Mouse (Mus musculus): ENCODE results near the gene Chrng. TPM values are rescaled to one million over a fixed set of nuclear protein-coding genes. Genes with fewer than 3 reads are reported as not detected.

Gene Chrng
- polyA plus RNA-seq, 1 experiment from 2014 or later, result 0.30 TPM

DNA sequence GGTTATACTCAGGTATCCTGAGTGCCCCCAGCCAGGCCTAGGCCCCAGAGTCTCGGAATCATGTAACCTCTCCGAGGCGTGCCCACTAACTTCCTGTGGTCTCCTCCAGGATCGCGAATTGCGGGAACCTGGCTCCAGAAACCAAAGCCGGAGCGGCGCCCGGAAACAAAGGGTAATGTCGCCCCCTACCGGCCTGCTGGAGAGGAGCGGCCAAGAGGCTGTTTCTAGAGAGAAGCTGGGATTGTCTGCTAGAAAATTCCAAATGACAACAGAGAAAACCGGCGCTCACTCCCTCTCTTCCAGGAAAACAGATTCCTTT lies 17.5 kb upstream of the Chrng start:
- H3K27me3 ChIP-seq (ENCODE audit: control insufficient read depth, insufficient read depth, low read length), result peaks cover 50% of the 10 kb centered on the region
- H3K4me2 ChIP-seq (replicated peaks; ENCODE audit: low read depth, low read length), result peak overlapping the region; percentile 88
- ATAC-seq (ENCODE audit: low FRiP score, low TSS enrichment), result peak; percentile 36
- peak overlapping the region; percentile 50; the same call in 1 of the 2 replicates for H3K9ac ChIP-seq (ENCODE audit: low read depth, low read length)
- no peaks in the 10 kb centered on the region for H3K36me3 ChIP-seq (ENCODE audit: control insufficient read depth, insufficient read depth, low read length)
- H3K27ac ChIP-seq (ENCODE audit: low read depth, low read length), result no peak overlapping the region
- H3K4me3 ChIP-seq (ENCODE audit: low read length), result peak overlapping the region; percentile 51
- peaks cover 8% of the 10 kb centered on the region; the same call in 1 of the 2 replicates for H3K4me1 ChIP-seq (ENCODE audit: control insufficient read depth, insufficient read depth, low read length)
- under 1% methylated on average over 15 of the region's 15 CpGs for WGBS
- no peaks in the 10 kb centered on the region for H3K9me3 ChIP-seq (ENCODE audit: control insufficient read depth, low read length)

DNA sequence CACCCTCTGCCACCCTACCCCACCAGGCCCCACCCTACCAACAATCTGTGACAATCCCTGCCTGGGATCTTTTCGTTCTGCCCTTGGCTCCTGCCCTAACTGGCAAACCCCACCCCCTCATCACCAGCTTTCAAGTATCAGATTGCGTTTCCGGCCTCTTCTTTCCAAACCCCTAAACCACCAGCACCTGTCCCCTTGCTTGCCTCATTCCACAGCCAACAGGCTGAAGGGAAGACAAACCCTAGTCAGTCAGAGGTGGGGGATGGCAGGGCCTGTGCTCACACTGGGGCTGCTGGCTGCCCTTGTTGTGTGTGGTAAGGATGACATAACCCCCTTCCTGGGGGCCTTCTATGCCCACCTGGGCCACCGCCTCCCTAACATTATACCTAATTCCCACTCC lies 14.0 kb upstream of the Chrng start, which contains the start of gene Chrnd:
TSS of gene Chrnd (plus strand) at position 179 of the 400 bp plus-strand sequence.
- ATAC-seq (ENCODE audit: low FRiP score, low TSS enrichment), result peak; percentile 16; the same call in 1 of the 2 replicates
- H3K9ac ChIP-seq (ENCODE audit: low read depth, low read length), result no peak within 1 kb of the TSS
- no peak within 1 kb of the TSS for H3K4me3 ChIP-seq (ENCODE audit: low read length)
- no peaks in the 10 kb centered on the region for H3K36me3 ChIP-seq (ENCODE audit: control insufficient read depth, insufficient read depth, low read length)
- H3K27me3 ChIP-seq (ENCODE audit: control insufficient read depth, insufficient read depth, low read length), result peaks cover 22% of the 10 kb centered on the region
- H3K4me2 ChIP-seq (replicated peaks; ENCODE audit: low read depth, low read length), result no peak within 1 kb of the TSS
- 21% methylated on average over 4 of the region's 4 CpGs for WGBS
- no peak within 1 kb of the TSS for H3K27ac ChIP-seq (ENCODE audit: low read depth, low read length)
- no peaks in the 10 kb centered on the region for H3K9me3 ChIP-seq (ENCODE audit: control insufficient read depth, low read length)
- peaks cover 8% of the 10 kb centered on the region; the same call in 1 of the 2 replicates for H3K4me1 ChIP-seq (ENCODE audit: control insufficient read depth, insufficient read depth, low read length)

DNA sequence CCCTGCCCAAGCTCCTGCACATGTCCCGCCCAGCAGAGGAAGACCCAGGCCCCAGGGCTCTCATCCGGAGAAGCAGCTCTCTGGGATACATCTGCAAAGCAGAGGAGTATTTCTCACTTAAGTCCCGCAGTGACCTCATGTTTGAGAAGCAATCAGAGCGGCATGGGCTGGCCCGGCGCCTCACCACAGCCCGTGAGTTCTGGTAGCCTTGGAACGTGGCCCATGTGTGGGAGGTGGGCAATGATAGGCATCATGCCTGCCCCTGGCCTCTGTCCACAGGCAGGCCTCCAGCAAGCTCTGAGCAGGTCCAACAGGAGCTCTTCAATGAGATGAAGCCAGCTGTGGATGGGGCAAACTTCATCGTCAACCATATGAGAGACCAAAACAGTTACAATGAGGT lies 7.2 kb upstream of the Chrng start:
- Histone ChIP-seq H3K9ac (ENCODE audit: low read depth, low read length) (no peak overlapping the region), H3K9me3 (ENCODE audit: control insufficient read depth, low read length) (no peaks in the 10 kb centered on the region), H3K27me3 (ENCODE audit: control insufficient read depth, insufficient read depth, low read length) (no peaks in the 10 kb centered on the region; the same call in 1 of the 2 replicates), H3K27ac (ENCODE audit: low read depth, low read length) (no peak overlapping the region), H3K36me3 (ENCODE audit: control insufficient read depth, insufficient read depth, low read length) (no peaks in the 10 kb centered on the region), H3K4me3 (ENCODE audit: low read length) (no peak overlapping the region), H3K4me1 (ENCODE audit: control insufficient read depth, insufficient read depth, low read length) (0 out of 2 replicates have a peak, but pooled peaks cover 8% of the 10 kb centered on the region), H3K4me2 (replicated peaks; ENCODE audit: low read depth, low read length) (no peak overlapping the region)
- no peak for ATAC-seq (ENCODE audit: low FRiP score, low TSS enrichment)
- 84% methylated on average over 9 of the region's 9 CpGs for WGBS

DNA sequence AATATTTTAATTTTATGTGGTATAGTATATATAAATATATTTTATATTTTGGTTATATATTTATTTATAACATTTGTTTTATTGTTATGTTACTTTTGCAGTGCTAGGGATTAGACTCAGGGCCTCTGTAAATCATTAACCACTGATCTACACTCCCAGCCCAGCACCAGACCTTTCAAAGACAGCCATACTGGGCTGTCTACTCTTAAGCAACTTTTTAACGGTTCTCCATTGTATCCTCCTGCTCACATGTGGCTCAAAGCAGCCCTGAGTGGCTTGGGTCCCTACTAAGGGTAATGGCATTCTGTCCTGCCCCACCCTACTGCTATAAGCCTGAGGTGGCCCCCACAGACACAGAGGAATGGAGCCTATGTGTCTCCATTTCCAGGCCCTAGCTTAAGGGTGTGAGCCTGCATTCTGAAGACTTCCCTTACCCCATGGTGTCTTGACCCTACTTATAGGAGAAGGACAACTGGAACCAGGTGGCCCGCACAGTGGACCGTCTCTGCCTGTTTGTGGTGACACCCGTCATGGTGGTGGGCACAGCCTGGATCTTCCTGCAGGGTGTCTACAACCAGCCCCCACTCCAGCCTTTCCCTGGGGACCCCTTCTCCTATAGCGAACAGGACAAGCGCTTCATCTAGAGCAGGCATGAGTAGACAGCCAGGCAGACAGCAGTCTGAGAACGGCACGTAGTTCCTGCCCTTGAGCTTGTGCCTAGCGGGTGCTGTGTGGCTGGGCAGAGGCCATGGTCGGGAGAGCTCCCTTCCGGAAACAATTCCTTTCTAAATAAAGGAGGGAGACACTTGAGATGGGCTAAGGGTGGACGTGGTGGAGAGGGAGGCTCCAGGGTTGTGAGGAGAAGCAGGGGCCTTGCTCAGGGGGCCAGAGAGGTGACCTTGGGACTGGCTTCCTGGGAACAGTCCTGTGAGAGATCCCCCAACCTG lies 6.1 kb upstream of the Chrng start:
- Histone ChIP-seq H3K27ac (ENCODE audit: low read depth, low read length) (no peak overlapping the region), H3K27me3 (ENCODE audit: control insufficient read depth, insufficient read depth, low read length) (no peaks in the 10 kb centered on the region; the same call in 1 of the 2 replicates), H3K4me1 (ENCODE audit: control insufficient read depth, insufficient read depth, low read length) (0 out of 2 replicates have a peak, but pooled peaks cover 8% of the 10 kb centered on the region), H3K36me3 (ENCODE audit: control insufficient read depth, insufficient read depth, low read length) (no peaks in the 10 kb centered on the region), H3K4me3 (ENCODE audit: low read length) (no peak overlapping the region), H3K9ac (ENCODE audit: low read depth, low read length) (no peak overlapping the region), H3K9me3 (ENCODE audit: control insufficient read depth, low read length) (no peaks in the 10 kb centered on the region), H3K4me2 (replicated peaks; ENCODE audit: low read depth, low read length) (no peak overlapping the region)
- WGBS, result 54% methylated on average over 12 of the region's 12 CpGs
- no peak; the same call in 1 of the 2 replicates for ATAC-seq (ENCODE audit: low FRiP score, low TSS enrichment)

DNA sequence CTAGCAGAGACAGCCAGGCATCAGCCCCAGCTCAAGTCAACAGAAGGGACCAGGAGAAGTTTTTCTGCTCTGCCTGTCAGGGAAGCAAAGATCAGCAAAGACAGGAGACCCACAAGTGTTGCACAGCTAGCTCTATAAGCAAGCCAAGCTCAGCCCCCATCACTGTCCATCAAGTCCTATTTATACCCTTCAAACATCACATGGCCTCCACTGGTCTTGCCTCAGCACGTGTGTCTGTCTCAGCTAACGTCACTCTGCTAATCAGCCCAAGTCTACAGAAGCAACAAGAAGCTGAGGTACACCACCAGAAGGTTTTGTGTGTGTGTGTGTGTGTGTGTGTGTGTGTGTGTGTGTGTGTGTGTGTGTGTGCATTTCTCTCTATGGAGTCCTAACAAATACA lies 3.6 kb upstream of the Chrng start:
- no peak overlapping the region for H3K27ac ChIP-seq (ENCODE audit: low read depth, low read length)
- H3K4me3 ChIP-seq (ENCODE audit: low read length), result no peak overlapping the region
- no peak overlapping the region for H3K9ac ChIP-seq (ENCODE audit: low read depth, low read length)
- H3K27me3 ChIP-seq (ENCODE audit: control insufficient read depth, insufficient read depth, low read length), result no peaks in the 10 kb centered on the region; the same call in 1 of the 2 replicates
- H3K4me1 ChIP-seq (ENCODE audit: control insufficient read depth, insufficient read depth, low read length), result 0 out of 2 replicates have a peak, but pooled peaks cover 12% of the 10 kb centered on the region
- WGBS, result 61% methylated on average over 2 of the region's 2 CpGs
- no peak for ATAC-seq (ENCODE audit: low FRiP score, low TSS enrichment)
- H3K36me3 ChIP-seq (ENCODE audit: control insufficient read depth, insufficient read depth, low read length), result no peaks in the 10 kb centered on the region
- H3K9me3 ChIP-seq (ENCODE audit: control insufficient read depth, low read length), result no peaks in the 10 kb centered on the region
- H3K4me2 ChIP-seq (replicated peaks; ENCODE audit: low read depth, low read length), result no peak overlapping the region

DNA sequence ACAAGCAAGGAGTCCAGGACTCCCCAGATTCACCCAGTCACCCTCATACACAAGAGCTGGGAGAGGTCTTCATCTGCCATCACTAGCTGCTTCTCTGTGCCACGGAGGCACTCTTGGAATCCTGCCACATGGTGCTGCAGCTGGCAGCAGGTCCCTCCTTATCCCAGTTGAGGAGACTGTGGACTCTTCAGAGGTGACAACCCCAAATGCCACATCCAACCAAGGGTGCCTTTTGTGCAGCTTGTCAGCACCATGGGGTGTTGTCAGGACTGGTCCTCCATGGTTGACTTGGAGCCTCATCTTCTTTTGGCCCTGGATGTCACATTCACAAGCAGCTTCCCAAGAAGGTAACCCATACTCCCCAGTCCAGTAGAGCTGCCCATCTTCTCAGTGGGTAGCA lies 2.6 kb upstream of the Chrng start:
- ATAC-seq (ENCODE audit: low FRiP score, low TSS enrichment), result no peak
- Histone ChIP-seq H3K4me1 (ENCODE audit: control insufficient read depth, insufficient read depth, low read length) (0 out of 2 replicates have a peak, but pooled peaks cover 14% of the 10 kb centered on the region), H3K9ac (ENCODE audit: low read depth, low read length) (no peak overlapping the region), H3K36me3 (ENCODE audit: control insufficient read depth, insufficient read depth, low read length) (no peaks in the 10 kb centered on the region), H3K4me3 (ENCODE audit: low read length) (no peak overlapping the region), H3K4me2 (replicated peaks; ENCODE audit: low read depth, low read length) (no peak overlapping the region), H3K9me3 (ENCODE audit: control insufficient read depth, low read length) (no peaks in the 10 kb centered on the region), H3K27ac (ENCODE audit: low read depth, low read length) (no peak overlapping the region), H3K27me3 (ENCODE audit: control insufficient read depth, insufficient read depth, low read length) (no peaks in the 10 kb centered on the region; the same call in none of the 2 replicates)
- WGBS, result 42% methylated on average over 1 of the region's 1 CpGs

DNA sequence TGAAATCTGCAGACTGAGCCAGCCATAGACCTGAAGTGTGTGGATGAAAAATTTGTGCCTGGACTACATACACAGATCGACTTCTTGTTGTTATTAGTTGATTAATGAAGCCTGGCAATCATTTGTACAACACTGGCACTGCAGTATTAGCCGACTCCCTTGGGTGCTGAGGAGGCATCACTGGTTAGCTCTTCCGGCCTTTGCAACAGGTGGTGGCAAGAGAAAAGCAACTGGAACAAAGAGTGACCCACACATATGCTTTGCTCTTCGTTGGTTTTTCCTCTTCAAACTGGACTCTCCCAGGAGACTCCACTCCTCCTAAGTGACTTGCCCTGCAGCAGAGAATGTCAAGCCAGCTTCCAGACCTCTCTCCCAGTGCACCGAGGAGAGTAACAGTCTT lies 678 bp upstream of the Chrng start:
- no peak for ATAC-seq (ENCODE audit: low FRiP score, low TSS enrichment)
- WGBS, result 87% methylated on average over 5 of the region's 5 CpGs
- H3K9me3 ChIP-seq (ENCODE audit: control insufficient read depth, low read length), result no peaks in the 10 kb centered on the region
- H3K4me1 ChIP-seq (ENCODE audit: control insufficient read depth, insufficient read depth, low read length), result 0 out of 2 replicates have a peak, but pooled peaks cover 7% of the 10 kb centered on the region
- H3K9ac ChIP-seq (ENCODE audit: low read depth, low read length), result no peak overlapping the region
- H3K4me2 ChIP-seq (replicated peaks; ENCODE audit: low read depth, low read length), result no peak overlapping the region
- H3K36me3 ChIP-seq (ENCODE audit: control insufficient read depth, insufficient read depth, low read length), result no peaks in the 10 kb centered on the region
- H3K27ac ChIP-seq (ENCODE audit: low read depth, low read length), result no peak overlapping the region
- no peaks in the 10 kb centered on the region; the same call in 1 of the 2 replicates for H3K27me3 ChIP-seq (ENCODE audit: control insufficient read depth, insufficient read depth, low read length)
- no peak overlapping the region for H3K4me3 ChIP-seq (ENCODE audit: low read length)

DNA sequence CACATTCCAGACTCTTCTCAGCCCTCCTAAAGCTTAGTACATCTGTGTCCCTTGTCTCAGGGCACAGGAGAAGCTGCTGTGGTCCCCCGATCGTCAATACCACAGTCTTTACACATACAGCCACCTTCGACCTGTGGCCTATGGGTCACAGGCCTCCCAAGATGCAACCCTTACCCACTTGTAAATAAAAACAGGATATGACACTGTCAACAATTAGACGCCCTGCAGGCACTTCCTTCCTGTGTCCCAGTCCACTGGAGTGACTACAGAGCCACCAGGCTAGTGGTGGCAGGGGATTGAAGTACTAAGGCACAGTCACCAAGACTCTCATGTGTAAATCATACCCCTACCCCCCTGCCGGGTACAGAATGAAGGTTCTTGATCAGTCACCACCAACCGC lies 581 bp downstream of the Chrng start:
- WGBS, result 41% methylated on average over 6 of the region's 6 CpGs
- no peaks in the 10 kb centered on the region for H3K36me3 ChIP-seq (ENCODE audit: control insufficient read depth, insufficient read depth, low read length)
- no peak overlapping the region for H3K4me3 ChIP-seq (ENCODE audit: low read length)
- ATAC-seq (ENCODE audit: low FRiP score, low TSS enrichment), result no peak
- H3K27me3 ChIP-seq (ENCODE audit: control insufficient read depth, insufficient read depth, low read length), result no peaks in the 10 kb centered on the region; the same call in 1 of the 2 replicates
- H3K4me1 ChIP-seq (ENCODE audit: control insufficient read depth, insufficient read depth, low read length), result 0 out of 2 replicates have a peak, but pooled peaks cover 5% of the 10 kb centered on the region
- no peak overlapping the region for H3K4me2 ChIP-seq (replicated peaks; ENCODE audit: low read depth, low read length)
- no peak overlapping the region for H3K27ac ChIP-seq (ENCODE audit: low read depth, low read length)
- no peak overlapping the region for H3K9ac ChIP-seq (ENCODE audit: low read depth, low read length)
- H3K9me3 ChIP-seq (ENCODE audit: control insufficient read depth, low read length), result no peaks in the 10 kb centered on the region

DNA sequence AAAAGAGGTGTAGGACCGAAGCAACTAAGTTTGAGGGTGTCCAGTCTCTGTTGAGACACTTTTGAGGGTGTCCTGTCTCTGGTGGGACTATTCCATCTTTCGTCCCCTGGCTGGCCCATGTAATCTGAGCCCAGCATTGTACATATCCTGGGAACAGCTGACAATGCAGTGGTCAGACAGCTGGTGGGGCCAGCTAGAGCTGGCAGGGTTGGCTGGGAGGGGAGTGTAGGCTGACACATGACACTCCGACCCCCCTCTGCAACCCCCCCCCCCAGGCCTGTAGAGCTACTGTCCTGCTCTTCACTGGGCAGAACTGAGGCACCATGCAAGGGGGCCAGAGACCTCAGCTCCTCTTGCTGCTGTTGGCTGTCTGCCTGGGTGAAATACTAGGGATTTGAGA lies 1.0 kb downstream of the Chrng start:
- H3K9ac ChIP-seq (ENCODE audit: low read depth, low read length), result no peak overlapping the region; the same call in 1 of the 2 replicates
- H3K27ac ChIP-seq (ENCODE audit: low read depth, low read length), result no peak overlapping the region
- H3K4me2 ChIP-seq (replicated peaks; ENCODE audit: low read depth, low read length), result no peak overlapping the region
- 32% methylated on average over 3 of the region's 3 CpGs for WGBS
- no peaks in the 10 kb centered on the region; the same call in 1 of the 2 replicates for H3K27me3 ChIP-seq (ENCODE audit: control insufficient read depth, insufficient read depth, low read length)
- no peaks in the 10 kb centered on the region for H3K9me3 ChIP-seq (ENCODE audit: control insufficient read depth, low read length)
- no peaks in the 10 kb centered on the region for H3K36me3 ChIP-seq (ENCODE audit: control insufficient read depth, insufficient read depth, low read length)
- H3K4me1 ChIP-seq (ENCODE audit: control insufficient read depth, insufficient read depth, low read length), result 0 out of 2 replicates have a peak, but pooled peaks cover 5% of the 10 kb centered on the region
- ATAC-seq (ENCODE audit: low FRiP score, low TSS enrichment), result peak; percentile 56
- no peak overlapping the region for H3K4me3 ChIP-seq (ENCODE audit: low read length)
